Mouse (Mus musculus) liver (tissue): Measurements from ENCODE around the gene Nfkbiz.
A peak's percentile ranks its signal among the peaks of the same experiment; 100 is the strongest.
"Not testable (repeated sequence)": the region's sequence is repeated elsewhere in the genome, so short reads cannot be mapped to it uniquely, and the experiment has no call there.

Experiments
- DNase-seq: peaks from one replicate; pipeline ENCODE4 v3.0.0-alpha.2; 2020; ENCODE audit warnings: mixed read lengths

The Nfkbiz gene

GRCm38 (mm10) chr16:55838510-55839474, at the start of gene Nfkbiz:
Gene Nfkbiz, minus strand, starts transcription at chr16:55838899.
- DNase-seq: peak; percentile 80

- no peak for DNase-seq
Observed at GRCm38 (mm10) chr16:55887814-55888583, 49.3 kb upstream of the Nfkbiz start.

GRCm38 (mm10) chr16:55884246-55884645, 45.5 kb upstream of the Nfkbiz start:
- DNase-seq: no peak

GRCm38 (mm10) chr16:55876025-55876424, 37.3 kb upstream of the Nfkbiz start:
- no peak for DNase-seq

GRCm38 (mm10) chr16:55863832-55864231, 25.1 kb upstream of the Nfkbiz start:
- DNase-seq: no peak

GRCm38 (mm10) chr16:55863149-55863815, 24.6 kb upstream of the Nfkbiz start:
- peak; percentile 69 for DNase-seq

GRCm38 (mm10) chr16:55861104-55861503, 22.4 kb upstream of the Nfkbiz start:
- DNase-seq: no peak

- not testable (repeated sequence) for DNase-seq
Observed at GRCm38 (mm10) chr16:55859421-55859820, 20.7 kb upstream of the Nfkbiz start.

GRCm38 (mm10) chr16:55858465-55858864, 19.8 kb upstream of the Nfkbiz start:
- DNase-seq: peak; percentile 60

- peak; percentile 72 for DNase-seq
Observed at GRCm38 (mm10) chr16:55852943-55853727, 14.4 kb upstream of the Nfkbiz start.

- DNase-seq: no peak
Observed at GRCm38 (mm10) chr16:55852515-55852914, 13.8 kb upstream of the Nfkbiz start.

- DNase-seq: no peak
Observed at GRCm38 (mm10) chr16:55850485-55850884, 11.8 kb upstream of the Nfkbiz start.

- no peak for DNase-seq
Observed at GRCm38 (mm10) chr16:55847679-55848078, 9.0 kb upstream of the Nfkbiz start.

GRCm38 (mm10) chr16:55844847-55845246, 6.1 kb upstream of the Nfkbiz start:
- no peak for DNase-seq

GRCm38 (mm10) chr16:55843919-55844318, 5.2 kb upstream of the Nfkbiz start:
- DNase-seq: no peak

- DNase-seq: no peak
Observed at GRCm38 (mm10) chr16:55843134-55843533, 4.4 kb upstream of the Nfkbiz start.

GRCm38 (mm10) chr16:55841506-55841905, 2.8 kb upstream of the Nfkbiz start:
- no peak for DNase-seq

GRCm38 (mm10) chr16:55838129-55838509, 580 bp downstream of the Nfkbiz start:
- DNase-seq: no peak

GRCm38 (mm10) chr16:55837653-55838052, 1.0 kb downstream of the Nfkbiz start:
- DNase-seq: not testable (repeated sequence)

- no peak for DNase-seq
Observed at GRCm38 (mm10) chr16:55837168-55837567, 1.5 kb downstream of the Nfkbiz start.

GRCm38 (mm10) chr16:55835798-55836197, 2.9 kb downstream of the Nfkbiz start:
- no peak for DNase-seq

GRCm38 (mm10) chr16:55832617-55833016, 6.1 kb downstream of the Nfkbiz start:
- no peak for DNase-seq
